Mouse (Mus musculus) T-helper 17 cell (primary cell): ENCODE data around the gene Gclc.

Source experiments
- in situ Hi-C, 2 experiments: fragments of 300-600 bp; cut with MboI, MseI; formaldehyde crosslinking; loops; 1 replicate in 1 of 2; 2 replicates in 1 of 2; pipeline ENCODE4 v1.15.1; 2025; ENCODE audit warnings: high pct_unique_total_duplicates in 2 of 2

Gene Gclc

DNA sequence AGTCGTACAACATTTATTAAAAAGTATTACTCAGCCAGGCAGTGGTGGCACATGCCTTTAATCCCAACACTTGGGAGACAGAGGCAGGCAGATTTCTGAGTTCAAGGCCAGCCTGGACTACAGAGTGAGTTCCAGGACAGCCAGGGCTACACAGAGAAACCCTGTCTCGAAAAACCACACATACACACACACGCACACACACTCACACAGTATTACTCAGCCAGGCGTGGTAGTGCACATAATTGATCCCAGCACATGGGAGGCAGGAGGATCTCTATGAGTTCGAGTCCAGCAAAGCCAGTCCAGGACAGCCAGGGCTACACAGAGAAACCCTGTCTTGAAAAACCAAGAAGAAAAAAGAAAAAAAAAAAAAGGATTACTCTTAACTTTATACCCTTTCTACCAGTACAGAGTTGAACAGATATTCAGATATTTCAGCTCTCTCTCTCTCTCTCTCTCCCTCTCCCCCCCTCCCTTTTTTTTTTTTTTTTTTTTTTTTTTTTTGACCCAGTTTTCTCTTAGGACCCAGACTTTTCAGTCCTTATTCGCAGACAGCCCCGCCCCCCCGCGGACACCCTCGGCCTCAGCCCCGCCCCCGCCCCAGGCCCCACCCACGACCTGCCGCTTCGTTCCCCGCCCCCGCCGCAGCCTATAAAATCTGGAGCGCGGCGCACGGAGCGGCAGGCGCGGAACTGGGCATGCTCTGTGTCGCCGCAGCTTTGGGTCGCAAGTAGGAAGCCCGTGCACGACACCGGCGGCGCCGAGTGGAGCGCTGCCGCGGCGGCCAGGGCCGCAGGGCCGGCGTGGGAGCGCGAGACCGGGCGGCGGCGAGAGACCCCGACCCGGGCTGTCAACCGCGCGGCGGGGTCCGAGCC, at the start of gene Gclc:
TSS of gene Gclc (plus strand) at position 683 of the 875 bp plus-strand sequence.
- in situ Hi-C loops = loop anchor here in 1 of 2 experiments (5.0 kb wide), 1 partner anchor 97 kb away; no protein-coding TSS in a partner anchor

DNA sequence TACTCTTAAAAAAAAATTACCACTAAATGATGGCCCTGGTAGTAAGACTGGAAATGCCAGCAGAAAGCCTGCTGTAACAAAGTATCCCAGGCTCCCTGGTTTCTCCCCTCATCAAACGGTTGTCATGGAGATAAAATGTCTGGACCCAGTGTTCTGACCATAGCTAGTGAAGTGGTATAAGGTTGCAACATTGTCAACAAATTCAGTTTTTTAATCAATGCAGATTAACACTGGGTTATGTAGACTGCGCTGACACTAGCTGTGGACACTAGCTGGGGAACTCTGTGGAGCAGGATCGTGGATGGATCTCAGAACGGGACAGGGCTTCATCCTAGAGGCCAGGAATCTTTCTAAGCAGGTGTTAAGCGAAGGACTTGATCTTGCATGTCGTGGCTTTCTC, 47.8 kb upstream of the Gclc start:
- in situ Hi-C loops = no loop called here

DNA sequence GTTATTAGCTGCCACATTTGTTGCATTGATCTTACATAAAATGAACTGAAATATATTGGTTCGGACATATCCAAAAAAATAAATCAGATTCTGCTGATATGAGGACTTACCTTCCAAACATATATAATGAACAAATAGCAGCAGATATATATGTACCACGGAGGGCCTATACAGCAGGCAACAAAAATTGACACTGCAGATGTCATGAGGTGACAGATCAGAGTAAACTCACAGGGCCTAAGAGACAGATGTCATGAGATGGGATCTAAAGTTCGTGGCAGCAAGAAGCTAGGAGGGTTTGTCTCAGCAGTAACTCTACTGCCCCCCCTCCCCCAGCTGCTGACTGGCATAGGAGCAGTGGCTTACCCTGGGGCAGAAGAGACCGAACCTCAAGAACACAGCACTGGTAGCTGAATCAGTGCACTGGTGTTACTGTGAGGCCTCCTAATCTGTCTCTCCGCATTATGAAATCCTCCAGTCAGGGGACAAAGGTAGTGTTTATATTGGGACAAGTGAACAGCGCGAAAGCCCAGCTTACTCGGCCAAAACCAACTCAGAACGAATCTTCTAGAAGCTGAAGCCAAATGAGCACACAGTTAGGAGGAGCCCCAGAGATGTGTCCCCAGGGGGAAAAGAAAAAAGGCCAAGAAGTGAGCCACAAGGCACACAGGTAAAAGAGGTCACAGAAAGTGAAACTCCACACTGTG, 46.7 kb upstream of the Gclc start:
- in situ Hi-C loops = no loop called here

DNA sequence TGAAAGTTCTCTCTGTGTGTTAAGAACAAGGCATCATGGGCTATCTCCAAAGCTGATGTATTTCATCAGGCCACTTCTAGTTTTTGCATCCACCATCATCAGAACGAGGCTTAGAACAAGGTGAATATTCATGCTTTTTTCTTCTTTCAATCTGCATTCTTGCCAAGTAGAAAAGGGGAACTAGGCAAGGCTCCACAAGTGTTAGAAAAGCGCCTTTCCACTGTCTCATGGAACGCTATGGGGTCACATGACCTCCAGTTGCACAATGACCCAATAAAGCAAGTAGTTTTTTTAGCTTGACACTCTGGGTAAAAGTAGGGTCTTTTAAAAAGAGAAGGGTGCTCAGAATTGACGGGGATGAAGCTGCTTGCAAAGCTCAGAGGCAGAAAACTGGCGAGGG, 45.4 kb upstream of the Gclc start:
- in situ Hi-C loops = no loop called here

DNA sequence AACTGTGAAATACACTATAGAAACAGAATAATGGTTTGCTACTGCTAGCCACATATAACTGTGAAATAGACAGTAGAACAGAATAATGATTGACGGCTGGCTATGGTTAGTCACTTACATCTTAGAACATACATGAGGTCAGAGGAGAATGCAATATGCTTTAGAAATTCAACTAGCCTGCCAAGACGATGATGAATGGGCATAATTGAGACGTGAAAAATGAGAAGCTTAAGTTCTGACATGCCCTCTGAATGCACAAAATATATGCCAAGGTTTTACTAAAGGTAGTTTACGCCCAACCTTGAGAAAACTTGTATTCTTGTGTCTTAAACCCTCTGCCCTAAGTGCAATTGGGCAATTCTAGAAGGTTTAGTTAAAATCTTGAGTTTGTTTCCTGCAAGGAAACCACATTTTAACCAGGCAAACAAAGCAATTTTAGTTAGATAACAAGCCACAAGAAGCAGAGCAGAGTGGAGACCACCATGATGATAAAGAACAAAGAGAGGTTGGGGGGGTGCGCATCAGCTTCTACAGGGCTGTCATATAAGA, 43.2 kb upstream of the Gclc start:
- in situ Hi-C loops = loop anchor here in 1 of 2 experiments (5.0 kb wide), 1 partner anchor 94 kb away; no protein-coding TSS in a partner anchor

DNA sequence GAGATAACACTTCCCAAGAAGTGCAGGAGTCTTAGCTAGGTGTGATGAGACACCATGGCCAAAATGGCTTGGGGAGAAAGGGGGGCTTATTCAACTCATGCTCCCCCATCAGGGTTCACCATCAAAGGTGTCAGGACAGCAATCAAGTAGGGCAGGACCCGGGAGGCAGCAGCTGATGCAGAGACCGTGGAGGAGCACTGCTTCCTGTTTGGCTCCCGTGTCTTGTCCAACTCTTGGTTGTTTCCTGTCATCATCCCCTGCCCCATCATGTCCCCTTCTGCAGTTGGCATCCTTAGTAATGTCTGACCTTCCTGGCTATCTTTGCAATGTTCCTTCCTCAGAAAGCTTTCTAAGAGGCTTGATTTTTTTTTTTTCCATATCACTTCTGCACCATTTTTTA, 41.5 kb upstream of the Gclc start:
- in situ Hi-C loops = loop anchor here in 1 of 2 experiments (5.0 kb wide), 1 partner anchor 96 kb away; no protein-coding TSS in a partner anchor

DNA sequence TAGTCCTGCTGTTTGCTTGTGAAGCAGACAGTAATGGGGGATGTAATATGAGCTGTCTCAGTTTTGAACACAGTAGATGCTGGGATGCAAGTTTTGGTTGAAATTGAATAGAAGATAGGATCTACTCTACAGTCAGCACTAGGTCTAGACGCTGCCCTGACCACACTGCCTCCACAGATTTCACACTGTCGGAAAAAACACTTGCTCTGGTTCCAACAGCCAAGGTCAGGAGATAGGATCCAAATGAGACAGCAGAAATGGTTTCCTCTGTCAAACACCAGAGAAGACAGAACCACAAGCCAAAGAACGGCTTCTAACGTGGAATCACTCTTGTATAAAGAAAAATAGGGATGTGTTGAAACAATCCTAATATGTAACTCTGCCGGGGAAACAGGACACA, 41.0 kb upstream of the Gclc start:
- in situ Hi-C loops = loop anchor here in 1 of 2 experiments (5.0 kb wide), 1 partner anchor 96 kb away; no protein-coding TSS in a partner anchor

DNA sequence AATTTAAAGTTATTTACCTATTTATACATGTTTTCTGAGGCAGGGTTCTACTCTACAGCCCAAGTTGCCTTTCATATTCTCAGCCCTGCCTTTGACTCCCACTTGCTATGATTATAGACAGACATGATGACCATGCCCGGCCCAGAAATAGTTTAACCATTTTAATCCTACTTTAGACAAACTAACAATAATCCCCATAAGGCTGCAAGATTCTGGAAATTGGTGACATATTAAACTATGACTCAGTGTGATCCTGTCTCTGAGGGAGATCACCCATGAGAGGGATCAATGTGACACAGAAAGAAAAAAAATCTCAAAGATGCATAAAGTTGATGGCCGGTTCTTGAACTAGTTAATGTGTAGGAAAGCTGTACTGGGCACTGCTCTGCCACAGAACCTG, 39.1 kb upstream of the Gclc start:
- in situ Hi-C loops = no loop called here

DNA sequence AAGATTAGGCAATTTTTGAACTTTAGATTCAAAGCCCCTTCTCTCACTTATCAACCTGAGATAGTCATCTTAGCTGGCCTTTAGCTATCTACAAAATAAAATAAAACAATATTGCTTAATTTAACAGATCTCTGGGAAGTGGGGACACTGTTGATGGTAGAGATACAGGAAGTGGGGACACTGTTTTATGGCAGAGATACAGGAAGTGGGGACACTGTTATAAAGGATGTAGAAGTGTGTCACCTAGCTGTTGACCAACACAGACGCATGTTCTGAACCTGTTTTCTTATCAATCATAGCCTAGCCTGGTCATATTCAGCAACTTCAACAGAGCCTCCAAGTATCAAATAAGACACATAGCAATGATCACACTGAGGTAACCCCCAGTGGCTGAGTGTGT, 38.3 kb upstream of the Gclc start:
- in situ Hi-C loops = no loop called here

DNA sequence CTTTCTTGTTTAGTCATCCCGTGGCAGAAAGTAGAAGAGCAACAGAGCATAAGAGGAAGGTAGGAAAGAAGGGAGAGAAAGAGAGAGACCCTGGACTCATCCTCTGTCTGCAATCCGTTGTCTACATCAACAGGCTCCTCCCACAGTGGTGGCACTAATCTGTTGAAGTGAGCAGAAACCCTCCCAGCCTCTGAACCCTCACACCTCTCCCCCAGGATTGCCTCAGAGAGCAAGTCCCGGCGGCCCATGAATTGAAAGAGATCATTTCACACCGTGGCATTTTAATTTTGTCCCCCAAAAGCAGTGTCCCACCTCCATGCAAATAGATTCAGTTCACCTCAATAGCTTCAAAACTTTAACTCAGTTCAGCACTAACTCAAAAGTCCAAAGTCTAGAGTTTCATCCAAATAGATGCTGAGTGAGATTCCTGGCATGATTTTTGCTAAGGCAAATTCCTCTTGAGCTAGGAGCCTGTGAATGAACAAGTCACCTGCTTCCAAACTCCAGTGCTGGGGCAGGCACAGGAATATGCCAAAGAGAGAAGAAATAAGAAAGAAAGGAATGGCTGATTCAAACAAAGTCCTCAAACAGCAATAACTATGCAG, 36.4 kb upstream of the Gclc start:
- in situ Hi-C loops = no loop called here

DNA sequence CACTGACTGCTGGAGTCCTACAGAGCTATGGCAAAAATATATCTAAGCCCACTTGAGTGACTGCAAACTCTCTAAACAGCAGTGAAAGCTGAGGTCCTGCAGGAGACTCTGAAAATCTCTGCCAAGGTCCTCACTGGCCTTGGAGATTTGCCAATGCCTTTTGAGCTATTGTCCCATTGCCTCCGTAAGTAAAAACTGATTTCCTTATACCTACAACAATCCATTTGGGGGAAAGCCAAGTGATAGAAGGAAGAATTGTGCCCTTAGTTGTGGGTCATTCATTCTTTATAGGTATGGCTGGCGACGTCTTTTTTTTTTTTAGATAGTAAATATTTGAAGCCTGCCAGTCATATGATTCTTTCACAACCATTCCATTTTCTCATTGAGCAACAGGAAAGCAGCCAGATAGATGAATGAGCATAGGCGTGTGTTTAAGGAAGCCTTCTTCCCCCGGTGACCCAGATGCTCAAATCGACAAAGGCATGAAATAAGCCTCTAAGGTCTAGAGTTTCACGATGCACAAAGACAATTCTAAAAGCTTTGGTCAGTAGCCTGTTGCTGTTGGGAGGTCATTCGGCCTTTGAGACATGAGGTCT, 35.4 kb upstream of the Gclc start:
- in situ Hi-C loops = no loop called here

DNA sequence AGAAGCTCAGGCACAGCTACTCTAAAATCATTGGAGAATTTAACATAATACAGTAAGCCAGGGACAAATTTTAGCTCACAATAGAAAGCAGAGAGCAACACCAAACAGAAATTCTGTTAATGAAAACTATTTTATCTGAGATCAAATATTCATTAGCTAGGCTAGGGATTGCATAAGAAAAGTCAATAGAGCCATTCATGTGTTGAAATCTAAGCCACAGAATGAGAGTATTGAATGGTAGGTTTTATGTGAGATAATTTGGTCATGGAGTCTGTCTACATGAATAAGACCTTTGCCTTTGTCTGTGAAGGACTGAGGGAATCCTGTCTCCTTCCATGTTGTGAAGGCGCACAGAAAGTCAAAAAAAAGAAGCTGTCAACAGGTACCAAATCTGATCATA, 34.7 kb upstream of the Gclc start:
- in situ Hi-C loops = no loop called here

DNA sequence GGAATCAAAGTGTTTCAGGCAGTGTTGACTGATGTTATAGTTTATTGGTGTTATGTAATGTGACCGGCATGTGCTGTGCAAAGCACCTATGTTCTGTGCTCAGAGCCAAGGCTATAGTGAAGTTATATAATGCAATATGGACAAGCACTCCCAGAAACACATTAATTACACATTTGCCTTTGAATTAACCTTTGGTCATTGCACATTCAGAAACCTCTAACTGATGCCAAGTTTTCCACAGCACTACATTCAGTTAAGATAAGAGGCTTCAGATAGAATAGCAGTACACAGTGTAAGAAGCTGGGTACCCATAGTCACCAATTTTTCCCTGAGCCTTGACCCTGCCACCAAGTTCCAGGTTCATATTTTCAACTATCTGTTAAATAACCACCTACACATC, 32.0 kb upstream of the Gclc start:
- in situ Hi-C loops = no loop called here

DNA sequence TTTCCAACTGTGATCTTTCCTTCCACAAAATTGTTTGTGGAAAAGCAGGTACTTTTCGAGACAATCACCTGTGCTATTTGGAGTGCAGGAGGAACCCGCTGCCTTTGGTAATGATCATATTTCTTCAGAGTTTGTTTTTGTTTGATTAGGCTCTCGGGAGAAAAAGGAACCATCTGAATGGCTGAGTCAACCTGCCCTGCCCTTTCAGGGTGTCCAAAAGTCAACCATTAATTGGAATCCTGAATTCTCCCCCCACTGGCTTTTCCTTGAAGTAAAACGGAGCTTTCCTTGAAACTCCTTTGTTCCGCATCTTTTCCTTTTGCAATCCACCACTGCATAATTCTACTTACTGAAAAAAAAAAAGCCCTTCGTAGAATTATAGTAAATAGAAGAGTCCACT, 30.1 kb upstream of the Gclc start:
- in situ Hi-C loops = no loop called here

DNA sequence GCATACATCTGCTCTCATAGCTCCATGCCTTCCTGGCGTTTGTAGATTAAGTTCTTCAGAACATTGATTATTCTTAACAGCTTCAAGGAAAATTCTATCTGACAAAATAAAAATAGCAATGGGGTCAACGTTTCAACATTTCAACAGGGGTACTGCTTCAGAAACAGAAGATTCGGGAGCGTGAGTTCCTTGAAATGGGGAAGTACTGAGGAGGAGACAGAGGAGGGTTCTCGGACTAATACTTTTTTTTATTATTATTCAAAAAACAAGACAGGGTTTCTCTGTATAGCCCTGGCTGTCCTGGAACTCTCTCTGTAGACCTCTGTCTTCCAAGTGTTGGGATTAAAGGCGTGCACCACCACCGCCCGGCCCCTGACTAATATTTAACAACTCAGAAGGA, 28.9 kb upstream of the Gclc start:
- in situ Hi-C loops = no loop called here

DNA sequence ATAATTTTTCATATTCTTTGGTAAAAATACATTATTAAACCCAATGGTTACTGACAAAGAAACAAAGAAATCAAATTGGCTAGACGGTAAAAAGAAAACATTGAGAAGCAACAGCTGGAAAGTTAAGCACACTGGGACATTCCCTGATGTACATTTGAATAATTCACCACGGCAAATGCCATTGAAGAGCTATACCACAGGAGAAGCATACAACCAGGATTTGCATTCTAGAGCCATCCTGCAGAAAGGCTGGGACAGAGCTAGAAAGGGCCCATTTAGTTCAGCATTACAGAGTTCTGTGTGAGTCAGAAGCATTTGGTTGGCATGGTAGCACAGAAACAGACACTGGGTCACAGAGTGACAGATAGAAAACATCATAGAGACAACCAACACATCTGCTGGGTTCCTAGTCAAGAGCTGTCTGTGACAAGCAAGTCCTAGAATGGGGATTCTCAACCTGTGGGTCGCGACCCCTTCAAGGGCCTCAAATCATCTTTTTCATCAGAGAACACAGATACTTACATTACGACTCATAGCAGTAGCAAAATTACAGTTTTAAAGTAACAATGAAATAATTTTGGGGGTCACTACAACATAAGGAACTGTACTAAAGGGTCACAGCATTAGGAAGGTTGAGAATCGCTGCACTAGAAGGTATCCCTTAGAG, 28.2 kb upstream of the Gclc start:
- in situ Hi-C loops = no loop called here

DNA sequence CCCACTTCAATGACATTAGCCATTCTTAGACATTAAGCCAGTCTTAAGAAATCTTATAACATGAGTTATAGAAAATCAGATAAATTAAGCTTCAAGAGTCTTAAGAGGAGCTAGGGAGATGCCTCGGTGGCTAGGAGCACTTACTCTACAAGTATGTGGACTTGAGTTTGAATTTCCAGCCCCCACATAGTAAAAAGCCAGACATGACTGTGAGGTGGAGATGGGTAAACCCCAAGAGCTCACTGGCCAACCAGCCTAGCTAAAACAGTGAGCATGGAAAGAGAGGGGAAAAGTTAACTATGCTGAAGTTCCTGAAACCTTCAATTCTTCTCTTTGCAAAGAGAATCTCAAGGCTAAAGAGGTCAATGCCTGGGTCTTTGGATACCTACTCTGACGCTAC, 27.3 kb upstream of the Gclc start:
- in situ Hi-C loops = no loop called here

DNA sequence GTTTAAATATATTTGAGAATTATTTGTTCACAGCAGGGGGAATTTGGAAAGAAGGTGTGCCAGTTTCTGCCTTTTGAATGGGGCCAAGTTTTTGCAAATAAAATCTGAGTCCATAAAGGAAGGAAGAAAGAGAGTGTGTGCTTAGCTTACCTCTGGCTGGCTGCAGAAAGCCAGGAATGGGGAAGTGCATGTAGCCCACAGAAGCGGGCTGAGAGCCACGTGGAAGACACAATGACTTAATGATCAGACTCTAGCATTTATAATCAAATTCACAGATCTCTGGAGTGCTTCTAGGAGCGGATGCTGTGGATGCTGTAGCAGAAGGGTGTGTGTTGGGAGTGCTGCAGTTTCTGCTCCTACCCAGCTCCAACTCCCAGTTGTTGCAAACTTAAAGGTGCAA, 22.3 kb upstream of the Gclc start:
- in situ Hi-C loops = no loop called here

DNA sequence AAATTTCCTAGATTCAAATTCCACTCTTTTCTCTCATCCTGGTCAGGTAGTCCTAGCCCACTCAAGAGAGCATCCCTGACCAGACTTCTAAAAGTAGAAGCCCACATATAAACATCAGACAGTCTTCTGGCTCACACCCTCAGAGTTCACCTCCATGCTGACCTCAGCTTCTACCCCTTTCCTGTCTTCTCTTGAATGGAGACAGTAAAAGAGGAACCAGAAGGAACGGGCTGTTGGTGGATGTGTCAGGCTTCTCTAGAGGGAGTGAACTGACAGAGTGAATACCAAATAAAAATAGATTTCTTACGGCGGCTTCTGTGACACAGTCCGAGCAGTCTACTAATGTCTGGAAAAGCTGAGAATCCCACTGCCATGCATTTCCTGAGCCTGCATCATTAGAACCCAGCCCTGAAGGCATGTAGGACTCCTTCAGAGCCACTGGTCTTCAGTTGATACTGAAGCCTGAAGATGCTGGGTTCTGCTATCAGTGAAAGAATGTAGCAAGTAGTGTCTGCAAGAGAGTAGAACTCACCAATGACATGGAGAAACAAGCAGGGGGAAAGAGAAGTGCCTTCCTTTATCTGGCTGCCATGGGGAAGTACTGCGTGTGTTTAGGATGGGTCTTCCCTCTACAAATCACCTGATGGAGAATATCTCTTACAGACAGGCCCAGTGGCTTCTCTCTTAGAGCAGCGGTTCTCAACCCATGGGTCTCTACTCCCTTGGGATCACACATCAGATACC, 16.9 kb upstream of the Gclc start:
- in situ Hi-C loops = no loop called here

DNA sequence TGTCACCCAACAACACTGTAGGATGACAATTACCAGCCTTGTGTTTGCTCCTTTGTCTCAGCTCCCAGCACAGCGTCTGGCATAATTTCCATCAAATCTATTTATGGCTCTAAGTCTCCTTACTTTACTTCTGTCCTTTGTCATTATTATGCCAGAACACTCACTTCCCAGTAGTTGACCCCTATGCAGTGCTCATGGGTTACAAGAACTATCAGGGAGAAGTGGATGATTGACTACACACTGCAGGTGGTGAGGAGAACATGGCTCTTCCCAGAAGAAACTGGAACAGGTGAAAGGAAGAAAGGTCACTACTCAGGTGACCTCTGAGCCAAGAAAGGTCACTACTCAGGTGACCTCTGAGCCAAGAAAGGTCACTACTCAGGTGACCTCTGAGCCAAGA, 12.9 kb upstream of the Gclc start:
- in situ Hi-C loops = loop anchor here in 1 of 2 experiments (5.0 kb wide), 1 partner anchor 94 kb away; no protein-coding TSS in a partner anchor
